Mouse (Mus musculus) fibroblast of lung, adult 2 months (primary cell): ENCODE results near the gene Gm20903.
"Not testable (repeated sequence)": the region's sequence is repeated elsewhere in the genome, so short reads cannot be mapped to it uniquely, and the experiment has no call there.

Source experiments
- DNase-seq: peaks from one replicate; pipeline ENCODE4 v3.0.0-alpha.2; 2011; ENCODE audit warnings: low read depth

Gene Gm20903

GRCm38 (mm10) chrY:73669015-73669414, at the start of gene Gm20903:
TSS of gene Gm20903 (plus strand) at chrY:73669315.
- DNase-seq: not testable (repeated sequence)
